Mouse (Mus musculus) inflammation-experienced regulatory T-cells (primary cell): ENCODE measurements around the gene Glod5. TPM values are rescaled to one million over a fixed set of nuclear protein-coding genes. Genes with fewer than 3 reads are reported as not detected.

Experiments
- polyA plus RNA-seq, 2 experiments: library from polyadenylated mRNA; unstranded; fragments of 100-300 nt; shearing (Covaris generic); gene quantifications; one replicate each; pipeline ENCODE4 v1.2.1; 2017

Glod5 gene
- polyA plus RNA-seq = not detected

GRCm38 (mm10) chrX:8018286-8018685 is at the start of gene Glod5:
Glod5 (minus strand) TSS chrX:8018492.

GRCm38 (mm10) chrX:7977892-7978291 is 40.4 kb downstream of the Glod5 start, which contains the start of gene Gata1:
Gata1 (minus strand) TSS chrX:7978071.

Other genes starting within 250 kb of the Glod5 start
- 10 to 100 TPM; 95.0 to 98.3 TPM for gene Gripap1, start 228.7 kb downstream of the Glod5 start, polyA plus RNA-seq
- gene Kcnd1, start 196.2 kb downstream of the Glod5 start, polyA plus RNA-seq = 1 to 10 TPM in 1 of 2 experiments, under 1 TPM in 1; 0.69 to 2.4 TPM
- 100 to 1,000 TPM; 196 to 198 TPM for gene Otud5, start 177.1 kb downstream of the Glod5 start, polyA plus RNA-seq
- gene Pim2, start 140.2 kb downstream of the Glod5 start, polyA plus RNA-seq = 10 to 100 TPM; 51.7 to 86.2 TPM
- gene Slc35a2, start 134.5 kb downstream of the Glod5 start, polyA plus RNA-seq = 10 to 100 TPM; 39.3 to 39.5 TPM
- 100 to 1,000 TPM; 144 to 146 TPM for gene Pqbp1, start 119.2 kb downstream of the Glod5 start, polyA plus RNA-seq
- gene Timm17b, start 119.1 kb downstream of the Glod5 start, polyA plus RNA-seq = 100 to 1,000 TPM; 130 to 136 TPM
- not detected for gene Gm10491, start 110.7 kb downstream of the Glod5 start, polyA plus RNA-seq
- gene Gm10490, start 109.0 kb downstream of the Glod5 start, polyA plus RNA-seq = not detected
- under 1 TPM in 1 of 2 experiments, not detected in 1; 0.38 TPM for gene Pcsk1n, start 98.7 kb downstream of the Glod5 start, polyA plus RNA-seq
- gene Eras, start 89.9 kb downstream of the Glod5 start, polyA plus RNA-seq = under 1 TPM in 1 of 2 experiments, not detected in 1; 0.44 TPM
- gene Hdac6, start 70.6 kb downstream of the Glod5 start, polyA plus RNA-seq = 10 to 100 TPM; 13.0 to 14.0 TPM
- gene Gata1, start 40.4 kb downstream of the Glod5 start, polyA plus RNA-seq = 10 to 100 TPM; 25.9 to 28.4 TPM
- gene Suv39h1, start 56.3 kb upstream of the Glod5 start, polyA plus RNA-seq = 10 to 100 TPM; 22.7 to 32.2 TPM
- gene Was, start 72.0 kb upstream of the Glod5 start, polyA plus RNA-seq = 10 to 100 TPM; 80.0 to 87.7 TPM
- gene Wdr13, start 114.4 kb upstream of the Glod5 start, polyA plus RNA-seq = 10 to 100 TPM; 24.4 to 32.3 TPM
- 100 to 1,000 TPM; 502 to 511 TPM for gene Rbm3, start 127.4 kb upstream of the Glod5 start, polyA plus RNA-seq
- gene Tbc1d25, start 157.7 kb upstream of the Glod5 start, polyA plus RNA-seq = 10 to 100 TPM; 14.2 to 21.1 TPM
- 100 to 1,000 TPM; 141 to 144 TPM for gene Ebp, start 175.0 kb upstream of the Glod5 start, polyA plus RNA-seq
- gene Porcn, start 188.0 kb upstream of the Glod5 start, polyA plus RNA-seq = under 1 TPM in 1 of 2 experiments, not detected in 1; 0.21 TPM
- gene Ftsj1, start 233.9 kb upstream of the Glod5 start, polyA plus RNA-seq = 10 to 100 TPM; 19.6 to 26.7 TPM